Mouse (Mus musculus): ENCODE results near the gene Rab37. TPM values are rescaled to one million over a fixed set of nuclear protein-coding genes. Genes with fewer than 3 reads are reported as not detected.

The Rab37 gene
- total RNA-seq, 2 experiments from 2014 or later: 0.10 to 0.43 TPM

- DNase-seq: no peak
- intact Hi-C loops (cut with DNase I): no loop called here
Observed at GRCm38 (mm10) chr11:115188539-115189231, 97.5 kb downstream of the Rab37 start.

GRCm38 (mm10) chr11:115189304-115189703, 98.1 kb downstream of the Rab37 start:
- DNase-seq: no peak
- intact Hi-C loops (cut with DNase I): no loop called here

- DNase-seq: peak; percentile 51 to 55
- intact Hi-C loops (cut with DNase I): no loop called here
Observed at GRCm38 (mm10) chr11:115192180-115192579, 100.9 kb downstream of the Rab37 start.

GRCm38 (mm10) chr11:115194693-115195092, 103.5 kb downstream of the Rab37 start:
- DNase-seq: no peak
- intact Hi-C loops (cut with DNase I): no loop called here

- DNase-seq: no peak
- intact Hi-C loops (cut with DNase I): no loop called here
Observed at GRCm38 (mm10) chr11:115195933-115196332, 104.7 kb downstream of the Rab37 start.

- intact Hi-C loops (cut with DNase I): no loop called here
- no peak for DNase-seq
Observed at GRCm38 (mm10) chr11:115197558-115197957, 106.3 kb downstream of the Rab37 start.

- intact Hi-C loops (cut with DNase I): no loop called here
Observed at GRCm38 (mm10) chr11:115198932-115199384, 107.7 kb downstream of the Rab37 start.

GRCm38 (mm10) chr11:115200520-115200919, 109.3 kb downstream of the Rab37 start:
- intact Hi-C loops (cut with DNase I): loop anchor here (5.0 kb wide), 1 partner anchor 152 kb away; no protein-coding TSS in a partner anchor

More at GRCm38 (mm10) chr11:115198932-115199384, 107.7 kb downstream of the Rab37 start:
- no peak for DNase-seq

GRCm38 (mm10) chr11:115202316-115202715, 111.1 kb downstream of the Rab37 start:
- intact Hi-C loops (cut with DNase I): loop anchor here (1.0 to 5.0 kb wide), 3 partner anchors 63 to 150 kb away; no protein-coding TSS in a partner anchor
- DNase-seq: peak; percentile 62 to 69

More at GRCm38 (mm10) chr11:115200520-115200919, 109.3 kb downstream of the Rab37 start:
- no peak for DNase-seq

GRCm38 (mm10) chr11:115202756-115203155, 111.5 kb downstream of the Rab37 start:
- intact Hi-C loops (cut with DNase I): loop anchor here (1.0 to 5.0 kb wide), 3 partner anchors 63 to 150 kb away; no protein-coding TSS in a partner anchor

GRCm38 (mm10) chr11:115208126-115208525, 116.9 kb downstream of the Rab37 start:
- intact Hi-C loops (cut with DNase I): no loop called here
- DNase-seq: no peak

More at GRCm38 (mm10) chr11:115202756-115203155, 111.5 kb downstream of the Rab37 start:
- DNase-seq: no peak

GRCm38 (mm10) chr11:115208776-115209732, 117.8 kb downstream of the Rab37 start:
- intact Hi-C loops (cut with DNase I): no loop called here
- DNase-seq: no peak

- intact Hi-C loops (cut with DNase I): no loop called here
- DNase-seq: no peak
Observed at GRCm38 (mm10) chr11:115209958-115210357, 118.7 kb downstream of the Rab37 start.

Other genes with a start within 250 kb of the Rab37 start
- 10 to 100 TPM; 35.5 to 44.1 TPM for gene Gprc5c, start 240.3 kb upstream of the Rab37 start, total RNA-seq (2021)
- gene Cd300a, start 201.4 kb upstream of the Rab37 start, total RNA-seq (2021): under 1 TPM; 0.36 to 0.37 TPM
- gene Cd300lb, start 157.0 kb upstream of the Rab37 start, total RNA-seq (2021): under 1 TPM; 0.33 to 0.37 TPM
- gene Cd300c, start 122.3 kb upstream of the Rab37 start, total RNA-seq (2021): not detected
- under 1 TPM; 0.15 to 0.18 TPM for gene Cd300ld, start 101.5 kb upstream of the Rab37 start, total RNA-seq (2021)
- under 1 TPM in 1 of 2 experiments, not detected in 1; 0.94 TPM for gene Cd300c2, start 89.6 kb upstream of the Rab37 start, total RNA-seq (2021)
- gene Cd300ld2, start 75.2 kb upstream of the Rab37 start, total RNA-seq (2021): not detected
- gene Cd300ld4, start 64.4 kb upstream of the Rab37 start, total RNA-seq (2021): under 1 TPM in 1 of 2 experiments, not detected in 1; 0.35 TPM
- 1 to 10 TPM in 1 of 2 experiments, not detected in 1; 2.4 TPM for gene Cd300ld5, start 53.7 kb upstream of the Rab37 start, total RNA-seq (2021)
- 1 to 10 TPM; 1.2 to 2.7 TPM for gene Cd300ld3, start 43.0 kb upstream of the Rab37 start, total RNA-seq (2021)
- not detected for gene Cd300e, start 29.3 kb upstream of the Rab37 start, total RNA-seq (2021)
- not detected for gene Cd300lf, start 42.6 kb downstream of the Rab37 start, total RNA-seq (2021)
- 1 to 10 TPM; 2.3 to 3.1 TPM for gene Slc9a3r1, start 71.9 kb downstream of the Rab37 start, total RNA-seq (2021)
- 1 to 10 TPM; 4.5 to 6.0 TPM for gene Tmem104, start 96.1 kb downstream of the Rab37 start, total RNA-seq (2021)
- gene Nat9, start 96.4 kb downstream of the Rab37 start, total RNA-seq (2021): 10 to 100 TPM; 10.6 to 12.9 TPM
- gene Grin2c, start 175.8 kb downstream of the Rab37 start, total RNA-seq (2021): not detected
- gene Fdxr, start 185.6 kb downstream of the Rab37 start, total RNA-seq (2021): 1 to 10 TPM; 3.6 to 4.4 TPM
- 1 to 10 TPM; 2.4 to 3.5 TPM for gene Fads6, start 206.2 kb downstream of the Rab37 start, total RNA-seq (2021)
- gene Otop2, start 215.7 kb downstream of the Rab37 start, total RNA-seq (2021): not detected
- 1 to 10 TPM in 1 of 2 experiments, under 1 TPM in 1; 0.72 to 1.3 TPM for gene Ush1g, start 230.6 kb downstream of the Rab37 start, total RNA-seq (2021)
- not detected for gene Otop3, start 243.3 kb downstream of the Rab37 start, total RNA-seq (2021)

Measured in gastrocnemius, postnatal 36 days (tissue).